Mouse (Mus musculus): ENCODE measurements around the gene Rcn2.
"Not testable (repeated sequence)": the region's sequence is repeated elsewhere in the genome, so short reads cannot be mapped to it uniquely, and the experiment has no call there.

The Rcn2 gene

DNA sequence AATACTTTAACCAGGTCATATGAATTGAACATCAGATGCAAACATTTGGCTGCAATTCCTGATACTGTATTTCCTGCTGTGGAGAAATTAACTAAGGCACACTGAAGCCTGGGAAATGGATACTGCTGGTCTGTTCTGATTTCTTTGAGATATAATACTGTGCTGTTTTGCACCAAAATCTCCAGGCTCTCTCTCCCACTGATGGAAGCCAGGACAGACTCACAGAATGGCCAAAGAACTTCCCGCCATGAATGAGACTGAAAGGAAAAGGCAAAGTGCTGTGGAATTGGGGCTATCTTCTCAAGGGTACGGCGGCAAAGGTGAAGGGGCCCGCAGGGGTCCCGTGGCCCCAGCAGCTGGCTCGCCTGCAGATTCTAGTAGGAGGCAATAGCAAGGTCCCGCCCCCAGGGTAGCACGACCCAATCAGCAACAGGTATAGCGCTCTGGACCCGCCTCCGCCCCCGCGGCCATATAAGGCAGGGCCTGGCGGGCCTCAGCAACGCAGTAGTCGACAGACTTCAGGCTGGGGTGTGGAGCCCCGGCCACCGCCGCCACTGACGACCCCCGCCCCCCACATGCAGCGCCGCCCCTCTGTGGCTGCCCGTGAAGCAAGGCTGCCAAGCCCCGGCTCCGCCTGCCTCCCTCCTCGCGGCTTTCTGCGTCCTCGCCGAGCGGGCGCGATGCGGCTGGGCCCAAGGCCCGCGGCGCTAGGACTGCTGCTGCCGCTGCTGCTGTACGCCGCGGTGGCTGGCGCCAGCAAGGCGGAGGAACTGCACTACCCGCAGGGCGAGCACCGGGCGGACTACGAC is at the start of gene Rcn2:
Gene Rcn2, plus strand, starts transcription at position 474 of the 809 bp plus-strand sequence.
- in situ Hi-C loops (cut with MboI; ENCODE audit: unreplicated experiment in 2 of 2): no loop called here

DNA sequence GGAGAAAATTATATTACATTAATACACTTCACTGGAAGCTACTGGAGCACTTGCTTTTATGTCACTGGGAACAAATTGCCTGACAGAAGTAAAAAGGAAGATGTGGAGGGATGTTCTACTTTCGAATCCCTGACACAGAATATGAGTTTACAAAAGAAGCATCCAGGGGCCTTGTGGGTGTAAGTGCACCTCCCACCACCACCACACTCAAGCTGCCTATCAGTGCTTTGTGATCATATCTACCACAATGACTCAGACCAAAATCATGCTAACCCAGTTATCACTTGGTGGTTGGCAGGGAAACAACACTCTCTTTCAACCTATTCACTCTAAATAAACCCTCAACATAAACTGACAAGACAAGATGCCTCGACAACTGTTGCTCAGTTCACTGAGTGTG is 37.0 kb upstream of the Rcn2 start:
- in situ Hi-C loops (cut with MboI; ENCODE audit: unreplicated experiment in 2 of 2): not testable (repeated sequence)

DNA sequence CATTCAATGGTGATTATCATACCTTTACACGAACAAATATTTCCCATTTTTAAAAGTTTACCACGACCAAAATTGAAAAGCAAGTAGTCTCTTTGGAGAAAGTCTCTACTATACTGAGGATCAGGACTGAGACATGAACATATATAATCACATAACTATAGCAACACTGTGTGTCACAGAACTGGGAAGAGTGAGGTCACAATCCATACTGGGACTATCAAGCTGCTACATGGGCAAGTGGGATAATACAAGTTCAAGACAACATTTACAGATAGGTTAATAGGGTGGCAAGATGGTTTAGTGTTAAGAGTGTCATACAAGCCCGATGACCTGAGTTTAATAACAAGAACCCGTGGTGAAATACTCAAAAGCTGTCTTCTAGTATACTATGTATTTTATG is 31.2 kb upstream of the Rcn2 start, which contains the start of gene 4930563M21Rik:
Gene 4930563M21Rik, minus strand, starts transcription at position 101 of the 400 bp plus-strand sequence.
- in situ Hi-C loops (cut with MboI; ENCODE audit: unreplicated experiment in 2 of 2): no loop called here

DNA sequence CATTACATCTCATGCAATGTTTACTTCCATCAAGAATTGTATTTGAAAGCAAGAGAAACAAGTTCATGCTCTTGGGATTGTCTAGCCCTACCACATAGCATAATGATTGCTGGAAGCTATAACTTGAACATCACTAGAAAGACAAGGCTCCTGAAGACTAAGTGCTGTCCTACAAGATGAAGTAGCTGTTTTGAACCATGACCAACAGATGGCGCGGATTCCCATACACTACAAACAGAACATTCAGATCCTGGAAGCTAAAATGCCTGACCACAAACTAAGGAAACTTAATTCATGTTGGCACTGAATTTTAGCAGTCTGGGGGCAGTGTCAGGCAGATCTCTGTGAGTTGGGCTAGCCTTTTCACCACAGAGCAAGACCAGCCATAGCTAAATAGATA is 16.9 kb upstream of the Rcn2 start:
- in situ Hi-C loops (cut with MboI; ENCODE audit: unreplicated experiment in 2 of 2): no loop called here

DNA sequence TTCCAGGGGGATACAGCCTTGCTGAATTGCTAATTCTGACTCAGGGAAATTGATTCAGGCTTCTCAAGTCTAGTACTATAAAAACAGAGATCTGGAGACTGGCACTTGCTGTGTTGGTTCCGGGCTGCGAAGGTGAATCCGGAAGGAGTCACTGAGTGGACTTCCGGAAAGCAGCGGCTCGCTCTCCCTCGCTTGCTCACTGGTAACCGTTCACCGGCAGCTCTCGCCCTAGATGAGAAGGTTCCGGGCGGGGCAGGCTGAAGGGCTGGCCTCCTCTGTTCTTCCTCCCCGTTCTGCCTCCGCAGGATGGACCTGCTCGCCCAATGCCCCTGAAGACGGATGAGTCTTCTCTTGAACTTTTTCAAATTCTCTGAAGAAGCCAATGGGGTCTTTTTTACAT is 14.4 kb upstream of the Rcn2 start:
- in situ Hi-C loops (cut with MboI; ENCODE audit: unreplicated experiment in 2 of 2): no loop called here

DNA sequence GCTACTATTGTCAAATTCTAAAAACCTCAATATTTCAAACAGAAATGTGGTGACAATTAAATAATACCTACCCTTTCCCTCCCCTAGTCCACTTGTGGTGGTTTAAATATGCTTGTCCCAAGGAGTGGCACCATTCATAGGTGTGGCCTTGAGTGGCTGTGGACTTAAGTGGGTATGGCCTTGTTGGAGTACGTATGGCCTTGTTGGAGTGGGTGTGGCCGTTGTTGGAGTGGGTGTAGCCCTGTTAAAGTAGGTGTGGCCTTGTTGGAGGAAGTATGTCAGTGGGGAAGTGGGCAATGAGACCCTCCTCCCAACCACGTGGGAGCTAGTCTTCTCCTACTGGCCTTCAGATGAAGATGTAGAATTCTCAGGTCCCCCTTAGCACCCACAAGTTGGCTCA is 9.4 kb upstream of the Rcn2 start:
- in situ Hi-C loops (cut with MboI; ENCODE audit: unreplicated experiment in 2 of 2): no loop called here

DNA sequence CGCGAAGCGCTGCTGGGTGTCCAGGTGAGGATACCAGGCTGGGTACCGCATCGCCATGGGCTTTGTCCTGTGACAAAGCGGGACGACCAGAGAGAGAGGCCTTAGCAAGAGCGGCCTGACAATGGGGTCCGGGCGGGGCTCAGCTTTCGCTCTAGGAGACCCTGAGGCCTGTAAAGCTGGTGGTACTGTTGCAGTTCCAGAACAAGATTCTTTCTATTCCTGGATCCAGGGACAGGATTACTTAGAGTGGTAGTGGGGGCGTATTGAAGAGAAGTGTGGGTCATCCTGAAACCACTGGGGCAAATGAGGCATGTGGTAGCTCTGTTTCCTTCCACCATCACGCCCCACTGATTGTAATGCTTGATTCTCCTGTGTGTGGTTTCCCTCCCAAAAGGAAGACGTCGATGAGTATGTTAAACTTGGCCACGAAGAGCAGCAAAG is 556 bp downstream of the Rcn2 start:
- in situ Hi-C loops (cut with MboI; ENCODE audit: unreplicated experiment in 2 of 2): no loop called here

DNA sequence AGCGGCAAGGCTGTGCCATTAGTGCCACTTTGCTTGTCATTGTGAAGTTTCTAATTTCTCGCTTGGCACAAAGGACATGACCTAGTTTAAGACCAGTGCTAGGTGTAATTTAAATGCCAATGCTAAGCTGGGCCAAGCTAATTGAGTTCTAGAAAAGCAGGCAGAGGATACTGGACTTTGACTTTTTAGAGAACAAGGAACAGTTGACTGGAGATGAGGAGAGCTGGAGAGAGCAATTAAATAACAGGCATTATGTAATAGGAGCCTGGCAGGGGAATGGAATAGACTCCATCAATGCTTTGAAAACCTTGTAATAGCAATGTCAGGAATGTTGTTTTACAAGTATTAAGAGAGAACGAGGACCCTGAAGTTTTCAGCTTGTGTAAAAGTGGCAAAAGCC is 12.2 kb downstream of the Rcn2 start:
- in situ Hi-C loops (cut with MboI; ENCODE audit: unreplicated experiment in 2 of 2): no loop called here

DNA sequence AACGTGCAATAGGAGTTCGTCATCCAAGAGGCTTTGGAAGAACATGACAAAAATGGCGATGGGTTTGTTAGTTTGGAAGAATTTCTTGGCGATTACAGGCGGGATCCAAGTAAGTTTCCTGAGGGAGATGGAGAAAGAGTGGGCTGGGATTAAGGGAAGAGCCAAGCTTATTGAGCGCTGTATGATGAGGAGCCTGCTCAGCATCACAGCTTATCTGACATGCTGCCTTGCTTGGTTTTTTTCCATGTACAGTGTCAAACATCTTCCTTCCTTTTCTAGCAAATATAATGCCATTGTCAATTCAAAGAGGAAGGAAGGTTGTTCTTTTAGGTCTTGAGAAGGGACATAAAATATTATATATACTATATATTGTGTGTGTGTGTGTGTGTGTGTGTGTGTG is 14.5 kb downstream of the Rcn2 start:
- in situ Hi-C loops (cut with MboI; ENCODE audit: unreplicated experiment in 2 of 2): no loop called here

DNA sequence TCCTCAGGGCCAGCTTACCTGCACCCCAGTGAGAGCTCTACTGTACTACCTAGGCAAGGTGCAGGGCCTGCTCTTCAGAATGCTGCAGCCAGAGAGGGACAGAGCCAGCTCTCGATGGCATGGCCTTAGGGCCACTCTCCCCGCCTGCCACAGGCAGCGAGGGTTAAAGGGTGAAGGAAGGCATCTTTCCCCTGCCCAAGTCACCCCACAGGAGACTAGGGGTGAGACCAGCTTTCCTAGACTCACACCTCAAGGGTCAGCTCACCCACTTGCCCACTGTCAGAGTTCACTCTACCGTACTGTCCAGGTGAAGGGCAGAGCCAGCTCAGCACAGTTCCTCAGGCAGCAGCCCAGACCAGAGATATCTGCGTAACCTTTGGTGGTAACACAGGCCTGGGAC is 20.7 kb downstream of the Rcn2 start:
- in situ Hi-C loops (cut with MboI; ENCODE audit: unreplicated experiment in 2 of 2): no loop called here

DNA sequence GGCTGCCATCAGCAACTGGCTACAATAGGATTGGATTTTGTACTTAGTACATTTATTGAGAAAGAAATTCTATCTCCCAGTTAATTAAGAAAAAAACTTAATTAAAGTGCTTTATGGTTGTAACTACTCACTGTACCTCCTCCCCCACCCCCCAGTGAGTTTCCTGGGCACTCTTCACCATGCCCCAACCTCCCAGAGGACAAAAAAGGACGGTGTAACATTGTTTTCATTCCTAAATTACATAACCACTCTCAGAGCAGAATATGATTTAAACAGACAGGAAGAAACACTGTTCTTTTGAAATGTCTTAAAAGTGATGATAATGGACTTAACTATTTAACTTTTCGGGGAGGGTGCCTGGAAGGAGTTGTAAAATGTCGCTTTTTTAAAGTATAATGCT is 23.4 kb downstream of the Rcn2 start:
- in situ Hi-C loops (cut with MboI; ENCODE audit: unreplicated experiment in 2 of 2): no loop called here

DNA sequence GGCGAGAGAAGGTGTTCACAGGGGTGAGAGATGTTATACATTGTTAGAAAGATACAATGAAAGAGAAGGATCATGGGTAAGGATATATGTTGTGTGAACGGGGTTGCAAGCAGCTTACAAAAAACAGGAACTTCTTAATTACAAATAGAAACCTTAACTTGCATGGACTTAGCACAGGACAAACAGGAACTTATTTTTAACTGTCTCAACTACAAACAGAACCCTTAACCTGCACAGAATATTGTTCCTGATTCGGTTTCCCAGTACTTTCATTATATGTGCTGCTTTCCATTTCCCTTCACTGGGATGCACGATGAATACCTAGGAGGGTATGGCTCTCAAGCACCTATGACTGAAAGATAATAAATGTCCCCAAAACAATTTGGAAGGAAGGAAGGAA is 26.3 kb downstream of the Rcn2 start:
- in situ Hi-C loops (cut with MboI; ENCODE audit: unreplicated experiment in 2 of 2): no loop called here

DNA sequence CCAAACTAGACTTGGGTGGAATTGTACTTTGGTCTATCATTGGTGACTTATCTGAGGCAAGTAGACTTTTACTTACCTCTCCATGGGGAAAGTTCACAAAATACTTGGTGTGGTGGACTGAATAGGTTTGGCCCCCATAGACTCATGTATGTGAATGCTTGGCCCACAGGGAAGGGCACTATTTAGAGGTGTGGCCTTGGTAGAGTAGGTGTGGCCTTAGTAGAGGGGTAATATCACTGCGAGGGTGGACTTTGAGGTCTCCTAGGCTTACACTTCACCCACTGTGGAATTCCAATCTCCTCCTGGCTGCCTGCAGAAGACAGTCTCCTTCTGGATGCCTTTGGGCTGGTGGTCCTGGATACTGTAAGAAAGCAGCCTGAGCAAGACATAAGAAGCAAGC is 27.0 kb downstream of the Rcn2 start:
- in situ Hi-C loops (cut with MboI; ENCODE audit: unreplicated experiment in 2 of 2): no loop called here

DNA sequence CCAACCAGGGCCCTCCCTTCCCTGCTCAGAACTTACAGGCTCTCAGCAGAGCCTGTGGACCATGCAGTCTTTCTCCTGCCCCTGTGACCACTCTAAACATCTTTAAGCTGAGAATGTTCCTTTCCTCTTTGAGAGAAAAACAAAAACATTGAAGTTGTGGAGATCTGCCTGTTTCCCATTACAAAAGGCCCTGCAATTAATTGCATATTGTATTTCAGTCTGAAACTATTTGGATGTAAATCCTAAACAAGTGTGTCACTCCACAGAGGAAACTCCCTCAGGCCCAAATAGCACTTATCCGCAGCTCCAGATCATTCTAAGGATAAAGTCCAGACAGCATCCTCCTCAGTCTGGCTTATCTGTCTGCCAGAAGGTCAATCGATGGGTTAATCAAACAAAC is 31.2 kb downstream of the Rcn2 start:
- in situ Hi-C loops (cut with MboI; ENCODE audit: unreplicated experiment in 2 of 2): no loop called here

DNA sequence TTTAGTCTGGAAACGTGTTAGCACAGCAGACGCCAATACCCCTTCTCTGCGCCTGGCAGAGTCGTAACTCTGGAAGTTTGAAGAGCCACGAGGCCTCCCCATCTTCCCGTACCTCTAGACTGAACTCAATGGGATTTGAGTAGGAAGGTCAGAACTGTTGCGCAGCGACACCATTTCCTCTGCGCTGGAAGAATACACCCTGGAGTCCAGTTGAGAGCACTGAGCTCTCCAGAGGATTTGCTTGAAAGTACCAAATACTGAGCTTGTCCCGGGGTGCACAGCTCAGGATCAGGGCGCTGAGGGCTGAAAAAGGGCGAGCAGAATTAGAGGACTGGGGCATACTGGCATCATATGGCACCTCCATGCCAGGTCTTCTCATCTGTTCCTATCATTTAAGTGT is 33.2 kb downstream of the Rcn2 start:
- in situ Hi-C loops (cut with MboI; ENCODE audit: unreplicated experiment in 2 of 2): loop anchor here in 1 of 2 experiments (5.0 to 25.0 kb wide), 2 partner anchors 42 to 337 kb away; partner anchors contain the start of genes Hmg20a and Peak1

DNA sequence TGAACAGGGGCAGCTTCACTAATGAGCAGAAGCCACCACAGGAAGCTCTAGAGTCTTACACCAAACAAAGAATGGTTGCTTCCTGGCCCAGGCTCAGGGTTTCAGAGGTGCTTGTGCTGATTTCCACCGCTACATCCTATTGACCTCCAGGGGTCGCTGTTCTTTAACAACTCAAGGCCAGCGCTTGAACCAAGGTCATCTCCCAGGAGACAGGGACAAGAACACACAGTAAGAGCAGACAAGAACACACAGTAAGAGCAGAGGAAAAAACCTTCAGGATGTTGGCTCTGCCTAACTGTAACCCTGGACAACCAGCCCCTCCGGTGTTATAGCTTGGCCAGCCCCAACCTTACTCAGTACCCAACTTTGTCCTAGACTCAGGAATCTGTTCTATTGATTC is 33.6 kb downstream of the Rcn2 start:
- in situ Hi-C loops (cut with MboI; ENCODE audit: unreplicated experiment in 2 of 2): loop anchor here in 1 of 2 experiments (5.0 to 25.0 kb wide), 2 partner anchors 42 to 337 kb away; partner anchors contain the start of genes Hmg20a and Peak1

DNA sequence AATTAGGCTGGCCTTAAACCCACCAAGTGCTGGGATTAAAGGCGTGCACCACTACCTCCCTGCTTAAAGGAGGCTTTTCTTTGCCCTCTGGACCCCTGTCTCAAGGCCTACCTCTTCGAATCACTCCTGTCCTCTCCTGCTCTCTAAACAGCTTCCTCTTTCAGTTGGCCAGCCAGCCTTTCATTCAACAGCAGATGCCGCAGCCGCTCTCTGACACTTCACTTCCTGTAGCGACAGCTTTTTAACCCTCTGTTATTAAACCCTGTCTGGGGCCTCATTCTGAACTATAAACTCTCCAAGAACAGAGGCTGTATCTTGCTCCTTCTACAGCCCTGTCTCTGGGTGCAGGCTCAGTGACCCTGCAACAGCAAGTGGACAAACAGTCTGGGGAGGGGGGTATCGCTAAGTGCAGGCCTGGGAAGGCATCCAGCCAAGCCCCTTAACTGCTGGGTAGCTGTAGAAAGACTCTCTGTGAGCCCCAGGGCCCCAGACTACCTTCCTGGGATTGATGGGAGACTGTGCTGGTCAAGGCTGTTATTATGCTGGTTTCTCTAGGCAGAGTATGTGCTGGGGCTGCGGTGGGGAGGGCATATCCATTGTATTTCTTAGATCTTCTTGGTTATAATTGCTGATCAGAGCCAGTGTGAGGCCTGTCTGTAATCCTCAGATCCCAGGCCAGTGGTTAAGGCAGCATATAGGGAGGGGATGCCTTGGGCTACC is 34.4 kb downstream of the Rcn2 start:
- in situ Hi-C loops (cut with MboI; ENCODE audit: unreplicated experiment in 2 of 2): loop anchor here in 1 of 2 experiments (5.0 to 25.0 kb wide), 2 partner anchors 41 to 336 kb away; partner anchors contain the start of genes Hmg20a and Peak1

DNA sequence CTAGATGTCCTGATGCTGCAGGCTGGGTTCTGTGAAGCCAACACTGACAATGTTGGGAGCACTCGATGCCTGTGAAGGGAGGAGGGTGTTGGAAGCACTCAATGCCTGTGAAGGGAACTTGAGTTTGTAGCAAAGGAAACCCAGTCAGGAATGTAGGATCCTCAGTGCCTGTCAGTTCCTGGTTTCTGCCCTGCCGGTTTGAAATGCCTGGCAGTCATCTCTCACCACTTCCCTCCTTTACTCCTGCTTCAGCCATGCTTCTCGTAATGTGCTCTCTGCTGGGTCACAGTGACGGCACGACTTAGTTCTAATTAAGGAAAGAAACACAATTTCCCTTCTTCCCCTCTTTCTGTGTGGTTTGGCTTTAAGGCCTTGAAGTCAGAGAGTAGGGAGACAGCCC is 37.9 kb downstream of the Rcn2 start:
- in situ Hi-C loops (cut with MboI; ENCODE audit: unreplicated experiment in 2 of 2): loop anchor here in 1 of 2 experiments (5.0 to 25.0 kb wide), 2 partner anchors 38 to 333 kb away; partner anchors contain the start of genes Hmg20a and Peak1

DNA sequence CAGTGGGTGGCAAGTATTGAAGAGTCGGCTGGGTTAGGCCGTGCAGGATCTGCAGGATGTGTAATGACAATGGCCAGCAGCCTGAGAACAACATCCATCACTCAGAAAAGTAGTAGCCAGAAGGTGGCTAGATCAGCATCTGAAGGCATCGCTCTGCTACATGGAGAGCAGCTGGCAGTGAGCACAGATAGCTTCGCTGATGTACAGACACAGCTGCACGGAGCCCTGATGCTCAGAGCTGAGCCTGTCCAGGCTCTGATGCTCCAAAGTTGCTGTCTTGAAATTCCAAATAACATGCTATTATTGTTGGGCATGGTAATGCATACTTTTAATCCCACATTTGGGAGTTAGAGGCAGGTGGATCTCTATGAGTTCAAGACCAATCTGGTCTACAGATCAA is 44.9 kb downstream of the Rcn2 start:
- in situ Hi-C loops (cut with MboI; ENCODE audit: unreplicated experiment in 2 of 2): loop anchor here (10.0 to 25.0 kb wide), 2 partner anchors 326 to 328 kb away; partner anchors contain the start of genes Hmg20a (in 2 of the 2) and Peak1 (in 2 of the 2)

DNA sequence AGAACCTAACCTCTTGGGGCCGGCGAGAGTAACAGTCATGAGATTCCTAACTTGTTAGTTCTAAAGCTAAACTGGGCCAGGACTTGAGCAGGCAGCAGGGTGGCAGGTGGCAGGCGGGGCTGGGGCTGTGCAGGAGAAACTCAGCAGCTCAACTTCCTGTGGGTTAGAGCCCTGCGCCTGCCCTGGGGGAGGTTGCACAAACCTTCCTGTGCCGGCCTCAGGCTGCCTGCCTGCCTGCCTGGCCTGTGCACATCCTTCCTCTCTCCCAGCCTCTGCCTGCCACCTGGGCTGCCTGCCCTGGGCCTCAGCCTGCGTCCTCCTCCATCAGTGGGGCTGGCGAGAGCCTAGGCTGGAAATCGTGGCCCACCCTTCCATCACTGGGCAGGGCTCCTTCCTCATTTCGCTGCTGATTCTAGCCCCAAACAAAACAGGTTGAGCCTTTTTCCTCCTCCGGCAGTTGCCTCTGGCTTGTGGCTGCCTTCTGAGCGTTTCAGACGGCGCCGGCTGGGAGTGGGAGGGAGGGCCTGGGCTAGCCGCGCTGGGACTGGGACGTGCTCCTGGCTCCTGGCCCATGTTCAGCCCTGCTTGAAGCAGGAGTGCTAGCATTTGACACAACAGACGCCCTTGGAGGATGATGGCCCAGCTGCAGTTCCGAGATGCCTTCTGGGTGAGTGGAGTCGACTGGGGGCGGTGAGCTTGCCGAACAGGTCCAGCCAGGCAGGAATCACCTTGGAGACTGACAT is 48.3 kb downstream of the Rcn2 start, which contains the start of gene Pstpip1:
Gene Pstpip1, plus strand, starts transcription at position 185 of the 743 bp plus-strand sequence.
- in situ Hi-C loops (cut with MboI; ENCODE audit: unreplicated experiment in 2 of 2): loop anchor here (10.0 to 25.0 kb wide), 2 partner anchors 322 to 325 kb away; partner anchors contain the start of genes Hmg20a (in 2 of the 2) and Peak1 (in 2 of the 2)
